Mouse (Mus musculus): ENCODE data around the gene Tpsg1.

GRCm38 (mm10) chr17:25411251-25411650, 42.2 kb downstream of the Tpsg1 start:
- no peak for TF ChIP-seq CTCF (IDR thresholded peaks at IDR 0.05; ENCODE audit: low read depth)
- no peak for TF ChIP-seq EP300 (IDR thresholded peaks at IDR 0.05; ENCODE audit: low read depth)

All from liver, postnatal 0 days (tissue).